ENCODE assay signal across 26 mouse cellular contexts in genomic region chr19:60500209-60500608, GRCm38 (mm10). TPM values are rescaled to one million over a fixed set of nuclear protein-coding genes. Genes with fewer than 3 reads are reported as not detected.
DNase-seq lines count a peak whose midpoint lies in the region; ATAC-seq and TF ChIP-seq lines count a peak whose summit lies in the region.
"Had no signal": no experiment of that assay in that cellular context is flagged by ENCODE, and none has a peak within 500 bp of the region (broad histone marks: within the 10 kb centered on the region; RNA-seq: fewer than 3 reads in every experiment).

No protein-coding gene starts in this region.

- H3K9ac ChIP-seq in heart, embryonic 12.5 days = no peak overlapping the region
- no peak overlapping the region for H3K9ac ChIP-seq in midbrain, postnatal 0 days (replicated peaks; ENCODE audit: low read length, poor library complexity, severe bottlenecking)
- H3K9ac ChIP-seq in hindbrain, embryonic 13.5 days = no peak overlapping the region
- H3K9ac ChIP-seq: embryonic facial prominence, embryonic 15.5 days; limb, embryonic 12.5 days; liver, embryonic 12.5 days; midbrain, embryonic 12.5 days; neural tube, embryonic 12.5 days had no signal

- ATAC-seq in heart, embryonic 12.5 days (ENCODE audit: insufficient number of reproducible peaks, low FRiP score) = no peak
- no peak for ATAC-seq in midbrain, postnatal 0 days (ENCODE audit: low FRiP score)
- ATAC-seq in hindbrain, embryonic 13.5 days (ENCODE audit: low FRiP score) = no peak
- ATAC-seq: inflammation-experienced regulatory T-cells, adult 6 months; liver, embryonic 12.5 days had no signal

- H3K27ac ChIP-seq in heart, embryonic 12.5 days (ENCODE audit: poor library complexity, severe bottlenecking) = no peak overlapping the region
- no peak overlapping the region for H3K27ac ChIP-seq in midbrain, postnatal 0 days (ENCODE audit: low read depth, low read length)
- no peak overlapping the region for H3K27ac ChIP-seq in midbrain, embryonic 10.5 days (replicated peaks)
- H3K27ac ChIP-seq in hindbrain, embryonic 13.5 days = no peak overlapping the region
- H3K27ac ChIP-seq: embryonic facial prominence, embryonic 15.5 days; heart, embryonic 10.5 days; limb, embryonic 12.5 days; liver, embryonic 12.5 days; midbrain, embryonic 12.5 days; neural tube, embryonic 12.5 days had no signal

- no peak for TF ChIP-seq CTCF in midbrain, postnatal 0 days (IDR thresholded peaks at IDR 0.05)

- H3K36me3 ChIP-seq in heart, embryonic 12.5 days = no peaks in the 10 kb centered on the region
- H3K36me3 ChIP-seq in midbrain, postnatal 0 days (ENCODE audit: insufficient read depth, low read length) = no peaks in the 10 kb centered on the region
- H3K36me3 ChIP-seq in midbrain, embryonic 10.5 days = no peaks in the 10 kb centered on the region
- no peaks in the 10 kb centered on the region for H3K36me3 ChIP-seq in hindbrain, embryonic 13.5 days
- H3K36me3 ChIP-seq: embryonic facial prominence, embryonic 15.5 days; heart, embryonic 10.5 days; limb, embryonic 12.5 days; liver, embryonic 12.5 days; midbrain, embryonic 12.5 days; neural tube, embryonic 12.5 days had no signal

- no peaks in the 10 kb centered on the region for H3K9me3 ChIP-seq in heart, embryonic 12.5 days (replicated peaks)
- H3K9me3 ChIP-seq in midbrain, postnatal 0 days (ENCODE audit: low read length) = no peaks in the 10 kb centered on the region
- no peaks in the 10 kb centered on the region for H3K9me3 ChIP-seq in midbrain, embryonic 10.5 days (replicated peaks)
- no peaks in the 10 kb centered on the region for H3K9me3 ChIP-seq in hindbrain, embryonic 13.5 days
- H3K9me3 ChIP-seq: embryonic facial prominence, embryonic 15.5 days; heart, embryonic 10.5 days; limb, embryonic 12.5 days; liver, embryonic 12.5 days; midbrain, embryonic 12.5 days; neural tube, embryonic 12.5 days had no signal

- H3K4me2 ChIP-seq in heart, embryonic 12.5 days = no peak overlapping the region
- H3K4me2 ChIP-seq in midbrain, postnatal 0 days (ENCODE audit: low read depth, low read length, poor library complexity, severe bottlenecking) = no peak overlapping the region
- no peak overlapping the region for H3K4me2 ChIP-seq in hindbrain, embryonic 13.5 days
- H3K4me2 ChIP-seq: embryonic facial prominence, embryonic 15.5 days; limb, embryonic 12.5 days; liver, embryonic 12.5 days; midbrain, embryonic 12.5 days; neural tube, embryonic 12.5 days had no signal

- DNase-seq in heart, adult 11 months = peak; percentile 62
- DNase-seq in midbrain, postnatal 0 days (ENCODE audit: low spot score) = peak; percentile 8
- DNase-seq in midbrain, embryonic 10.5 days (ENCODE audit: low spot score) = no peak
- DNase-seq in lung, postnatal 10 days = peak; percentile 66
- no peak for DNase-seq in ovary, postnatal 10 days (ENCODE audit: low spot score)
- DNase-seq: adrenal gland, postnatal 36 days; B cell, adult 2 months; cerebellum, adult 11-12 months; cerebellum, postnatal 36 days; heart, postnatal 10 days; right cerebral cortex, adult 18-20 months; thymus, adult 2 months had no signal

- no peaks in the 10 kb centered on the region for H3K27me3 ChIP-seq in heart, embryonic 12.5 days (replicated peaks)
- no peaks in the 10 kb centered on the region for H3K27me3 ChIP-seq in midbrain, postnatal 0 days (ENCODE audit: insufficient read depth, low read length)
- no peaks in the 10 kb centered on the region for H3K27me3 ChIP-seq in midbrain, embryonic 10.5 days (ENCODE audit: low read depth, poor library complexity, severe bottlenecking)
- H3K27me3 ChIP-seq in hindbrain, embryonic 13.5 days = no peaks in the 10 kb centered on the region
- H3K27me3 ChIP-seq: embryonic facial prominence, embryonic 15.5 days; limb, embryonic 12.5 days; liver, embryonic 12.5 days; midbrain, embryonic 12.5 days; neural tube, embryonic 12.5 days had no signal

- no peaks in the 10 kb centered on the region for H3K4me1 ChIP-seq in heart, embryonic 12.5 days (replicated peaks)
- no peaks in the 10 kb centered on the region for H3K4me1 ChIP-seq in midbrain, postnatal 0 days (ENCODE audit: insufficient read depth, low read length)
- no peaks in the 10 kb centered on the region for H3K4me1 ChIP-seq in midbrain, embryonic 10.5 days
- no peaks in the 10 kb centered on the region; the same call in 1 of the 2 replicates for H3K4me1 ChIP-seq in hindbrain, embryonic 13.5 days (replicated peaks)
- H3K4me1 ChIP-seq: embryonic facial prominence, embryonic 15.5 days; heart, embryonic 10.5 days; limb, embryonic 12.5 days; liver, embryonic 12.5 days; midbrain, embryonic 12.5 days; neural tube, embryonic 12.5 days had no signal

- no peak overlapping the region for H3K4me3 ChIP-seq in heart, embryonic 12.5 days
- H3K4me3 ChIP-seq in midbrain, postnatal 0 days (ENCODE audit: low read depth, low read length) = no peak overlapping the region
- no peak overlapping the region for H3K4me3 ChIP-seq in midbrain, embryonic 10.5 days
- H3K4me3 ChIP-seq in hindbrain, embryonic 13.5 days = no peak overlapping the region
- H3K4me3 ChIP-seq: embryonic facial prominence, embryonic 15.5 days; heart, embryonic 10.5 days; limb, embryonic 12.5 days; liver, embryonic 12.5 days; midbrain, embryonic 12.5 days; neural tube, embryonic 12.5 days had no signal

RNA-seq across cellular contexts. Expression of gene Prlhr, which starts 32.1 kb away (rescaled TPM):
- not detected in 2 replicates for polyA plus RNA-seq in heart, embryonic 12.5 days (2016; fragmentation: Nextera tagmentation; extraction: Ambion mirVana)
- total RNA-seq in midbrain, postnatal 0 days (2014; rRNA removed) = 6.7 and 9.7 TPM in 2 replicates
- 0.38 and 0.41 TPM in 2 replicates for polyA plus RNA-seq in midbrain, postnatal 0 days (2015; fragmentation: Nextera tagmentation; extraction: Ambion mirVana)
- polyA plus RNA-seq in midbrain, embryonic 10.5 days (2016; fragmentation: Nextera tagmentation; extraction: Ambion mirVana) = not detected in 2 replicates
- polyA plus RNA-seq in hindbrain, embryonic 13.5 days (2015; fragmentation: Nextera tagmentation; extraction: Ambion mirVana) = 0.12 and 0.17 TPM in 2 replicates
- total RNA-seq: gastrocnemius, postnatal 4 days; heart, postnatal 10 days had no signal
- polyA plus RNA-seq: embryonic facial prominence, embryonic 15.5 days; heart, embryonic 10.5 days; hindbrain, embryonic 11.5 days; inflammation-experienced regulatory T-cells, adult 6 months; large intestine, adult 2 months; limb, embryonic 12.5 days; liver, embryonic 12.5 days; neural tube, embryonic 12.5 days; small intestine, adult 2 months; urinary bladder, adult 2 months had no signal

Comparison
In these comparisons a context has a peak if more than half of its experiments do, and no peak if none do; other contexts are left out.
1. DNase-seq: peak in heart, adult 11 months (single experiment), midbrain, postnatal 0 days (single experiment) and lung, postnatal 10 days (single experiment); none in midbrain, embryonic 10.5 days (single experiment) and ovary, postnatal 10 days (single experiment).